Mouse (Mus musculus) olfactory bulb, adult 2 months (tissue): ENCODE data around the gene Exoc3l4. TPM values are rescaled to one million over a fixed set of nuclear protein-coding genes. Genes with fewer than 3 reads are reported as not detected.

ENCODE experiments used
- H3K27ac ChIP-seq: fragments of 200-500 bp; 2 replicates; pipeline ENCODE4 v1.5.1; 2012; ENCODE audit warnings: low read depth, low read length; ENCODE audit not compliant: insufficient read depth
- H3K4me1 ChIP-seq: fragments of 200-500 bp; 2 replicates; pipeline ENCODE4 v1.6.1; 2012; ENCODE audit warnings: low read length; ENCODE audit not compliant: control insufficient read depth, insufficient read depth
- H3K4me3 ChIP-seq: fragments of 200-500 bp; 2 replicates; pipeline ENCODE4 v1.5.1; 2012; ENCODE audit warnings: mild to moderate bottlenecking, low read depth, low read length, moderate library complexity; ENCODE audit not compliant: insufficient read depth
- CTCF ChIP-seq: fragments of 200-500 bp; IDR thresholded peaks from 2 replicates; pipeline ENCODE4 v1.5.1; 2012; ENCODE audit warnings: low read depth, mild to moderate bottlenecking, low read length, moderate library complexity; ENCODE audit not compliant: insufficient read depth
- POLR2A ChIP-seq: fragments of 200-500 bp; IDR thresholded peaks from 2 replicates; pipeline ENCODE4 v1.6.1; 2012; ENCODE audit warnings: mild to moderate bottlenecking, low read depth, low read length, moderate library complexity; ENCODE audit not compliant: insufficient read depth
- WGBS: fragments of 180-500 bp; shearing (Covaris S2); methylation state at CpG from one replicate; pipeline ENCODE4 v1.1.7; 2018; 5-methylcytosine and 5-hydroxymethylcytosine counted together
- polyA plus RNA-seq: library from polyadenylated mRNA; stranded (reverse); fragments of >200 nt; gene quantifications from 2 replicates; pipeline ENCODE4 v1.2.4, GENCODE M21; 2012; ENCODE audit warnings: low replicate concordance; ENCODE audit not compliant: missing spikeins, insufficient read depth, insufficient read length

Exoc3l4 gene
- polyA plus RNA-seq, 1 experiment: not detected

DNA sequence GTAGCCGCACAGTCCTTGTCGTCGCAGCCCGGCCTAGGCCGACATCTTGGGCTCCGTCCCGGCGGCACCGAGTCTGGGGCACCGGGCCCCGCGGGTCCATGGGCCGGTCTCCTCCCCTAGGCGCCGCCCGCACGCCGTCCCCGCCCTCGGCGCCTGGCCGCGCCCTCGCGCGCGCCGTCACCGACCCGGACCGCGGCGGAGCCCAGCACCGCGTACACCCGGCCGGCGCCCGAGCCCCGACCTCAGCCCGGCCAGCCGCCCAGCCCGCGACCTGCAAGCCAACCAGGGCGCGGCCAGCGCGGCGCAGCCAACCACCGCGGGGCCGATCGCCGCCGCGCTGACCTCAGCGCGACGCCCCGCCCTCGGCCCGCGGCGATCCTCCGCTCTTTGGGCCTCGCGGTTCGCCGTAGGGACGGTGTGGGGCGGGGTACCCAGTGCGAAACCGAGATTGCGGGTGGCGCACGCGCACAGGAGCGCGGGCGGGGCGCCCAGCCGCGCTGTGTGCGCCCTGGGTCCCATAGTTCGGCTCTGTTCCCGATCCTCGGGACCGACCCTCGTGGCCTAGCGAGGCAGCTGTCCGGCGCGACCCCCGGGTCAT lies 39.3 kb upstream of the Exoc3l4 start, which contains the start of gene Cdc42bpb:
TSS of gene Cdc42bpb (minus strand) at position 343 of the 598 bp plus-strand sequence.
- peaks cover 11% of the 10 kb centered on the region for H3K4me1 ChIP-seq
- H3K27ac ChIP-seq: peak within 1 kb of the TSS; percentile 89
- WGBS: 1% methylated on average over 93 of the region's 94 CpGs
- H3K4me3 ChIP-seq: peak within 1 kb of the TSS; percentile 96
- TF ChIP-seq POLR2A (peak; percentile 95), CTCF (no peak)

GRCm38 (mm10) chr12:111377986-111378490 lies 38.8 kb upstream of the Exoc3l4 start:
- Histone ChIP-seq H3K4me1 (peaks cover 11% of the 10 kb centered on the region), H3K4me3 (peak overlapping the region; percentile 96), H3K27ac (peak overlapping the region; percentile 89)
- WGBS: 0% methylated on average over 32 of the region's 32 CpGs
- no peak for TF ChIP-seq POLR2A
- TF ChIP-seq CTCF: no peak

GRCm38 (mm10) chr12:111378812-111379211 lies 38.0 kb upstream of the Exoc3l4 start:
- TF ChIP-seq CTCF: no peak
- TF ChIP-seq POLR2A: no peak
- Histone ChIP-seq H3K4me3 (no peak overlapping the region), H3K27ac (no peak overlapping the region), H3K4me1 (peaks cover 11% of the 10 kb centered on the region)
- WGBS: 73% methylated on average over 12 of the region's 12 CpGs

DNA sequence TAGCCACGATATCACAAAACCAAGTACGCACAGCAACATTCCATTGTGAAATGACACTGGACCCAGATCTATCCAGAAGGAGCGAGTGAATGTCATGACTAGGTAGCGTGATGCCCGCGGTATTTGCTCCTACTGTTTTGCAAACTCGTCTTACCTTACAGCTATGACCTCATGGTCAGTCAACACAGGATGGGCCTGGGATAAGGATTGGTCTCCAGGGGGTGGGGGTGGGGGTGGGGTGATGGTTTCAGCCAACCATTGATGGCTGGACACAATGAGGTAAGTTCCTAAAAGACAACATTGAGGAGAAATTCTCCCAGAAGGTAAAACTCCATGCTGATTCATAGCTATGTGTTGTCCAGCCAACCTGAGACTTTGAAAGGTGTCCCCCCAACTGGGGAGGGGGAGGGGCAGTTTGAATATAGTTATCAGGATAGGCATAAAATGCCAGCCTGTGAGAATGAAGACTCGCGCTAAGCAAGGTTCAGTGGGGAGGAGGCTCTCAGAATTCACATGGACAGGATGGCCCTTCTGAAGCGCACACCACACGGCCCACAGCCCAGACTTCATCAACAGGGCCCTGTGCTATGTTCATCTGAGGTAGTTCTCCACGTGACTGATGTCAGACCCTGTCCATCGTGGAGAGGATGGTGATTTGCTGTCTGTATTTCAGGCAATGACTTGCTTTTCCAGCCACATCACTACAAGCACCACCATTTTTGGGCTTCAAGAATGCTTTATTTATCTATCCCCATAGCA lies 30.8 kb upstream of the Exoc3l4 start:
- WGBS: 88% methylated on average over 13 of the region's 13 CpGs
- Histone ChIP-seq H3K4me1 (peaks cover 4% of the 10 kb centered on the region), H3K27ac (no peak overlapping the region), H3K4me3 (no peak overlapping the region)
- TF ChIP-seq CTCF: no peak
- no peak for TF ChIP-seq POLR2A

- H3K4me3 ChIP-seq: no peak overlapping the region
- no peak overlapping the region for H3K27ac ChIP-seq
- peaks cover 4% of the 10 kb centered on the region for H3K4me1 ChIP-seq
- no peak for TF ChIP-seq CTCF
- no peak for TF ChIP-seq POLR2A
- 55% methylated on average over 8 of the region's 8 CpGs for WGBS
These were observed 30.1 kb upstream of the Exoc3l4 start for GRCm38 (mm10) chr12:111386642-111387120.

GRCm38 (mm10) chr12:111387146-111387545 lies 29.7 kb upstream of the Exoc3l4 start:
- no peak for TF ChIP-seq CTCF
- TF ChIP-seq POLR2A: no peak
- no peak overlapping the region for H3K27ac ChIP-seq
- 86% methylated on average over 4 of the region's 4 CpGs for WGBS
- no peak overlapping the region for H3K4me3 ChIP-seq
- H3K4me1 ChIP-seq: peaks cover 4% of the 10 kb centered on the region

- TF ChIP-seq CTCF (no peak), POLR2A (no peak)
- Histone ChIP-seq H3K4me3 (no peak overlapping the region), H3K4me1 (no peaks in the 10 kb centered on the region), H3K27ac (no peak overlapping the region)
- WGBS: 79% methylated on average over 6 of the region's 6 CpGs
These were observed 22.8 kb upstream of the Exoc3l4 start for GRCm38 (mm10) chr12:111394008-111394407.

DNA sequence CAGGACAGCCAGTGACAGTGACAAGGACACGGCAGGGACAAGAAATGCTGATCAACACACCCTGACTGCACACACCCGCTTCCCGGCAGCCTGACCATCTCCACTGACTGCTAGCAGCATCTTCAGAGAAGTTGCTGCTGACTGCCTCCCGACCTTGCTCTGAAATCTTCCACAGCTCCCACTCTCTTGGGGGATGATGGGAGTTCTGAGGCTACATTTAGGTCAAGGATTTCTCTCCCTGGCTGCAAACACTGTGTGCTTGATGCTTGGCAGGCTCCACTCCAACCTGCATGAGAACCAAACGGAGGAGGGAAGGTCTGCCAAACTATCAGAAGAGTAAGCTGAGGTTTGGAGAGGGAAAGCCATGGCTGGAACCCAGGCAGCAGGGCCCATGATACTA lies 19.8 kb upstream of the Exoc3l4 start:
- H3K27ac ChIP-seq: no peak overlapping the region
- no peak overlapping the region for H3K4me3 ChIP-seq
- no peak for TF ChIP-seq POLR2A
- TF ChIP-seq CTCF: no peak
- H3K4me1 ChIP-seq: no peaks in the 10 kb centered on the region
- 76% methylated on average over 5 of the region's 5 CpGs for WGBS

- Histone ChIP-seq H3K4me1 (peaks cover 4% of the 10 kb centered on the region), H3K4me3 (no peak overlapping the region), H3K27ac (no peak overlapping the region)
- WGBS: 32% methylated on average over 15 of the region's 15 CpGs
- TF ChIP-seq POLR2A (no peak), CTCF (peak; percentile 61)
These were observed 15.2 kb upstream of the Exoc3l4 start for GRCm38 (mm10) chr12:111401454-111402184.
